Mouse (Mus musculus) C2C12 (cell line): ENCODE measurements around the gene Cyp2w1. TPM values are rescaled to one million over a fixed set of nuclear protein-coding genes. Genes with fewer than 3 reads are reported as not detected.

Source experiments
- H3K27me3 ChIP-seq: one replicate; pipeline ENCODE4 v1.6.1; 2011; ENCODE audit not compliant: control insufficient read depth, insufficient read depth, insufficient read length
- H3K36me3 ChIP-seq: one replicate; pipeline ENCODE4 v1.6.1; 2011; ENCODE audit not compliant: control insufficient read depth, insufficient read depth
- H3K4me3 ChIP-seq: one replicate; pipeline ENCODE4 v1.5.1; 2011; ENCODE audit warnings: mild to moderate bottlenecking, control low read depth; ENCODE audit not compliant: poor library complexity, insufficient read depth, severe bottlenecking
- H3K79me2 ChIP-seq: one replicate; pipeline ENCODE4 v1.6.1; 2011; ENCODE audit not compliant: control insufficient read depth, insufficient read depth
- H3K79me3 ChIP-seq: one replicate; pipeline ENCODE4 v1.6.1; 2011; ENCODE audit warnings: low read depth, control low read depth
- H3ac ChIP-seq: one replicate; pipeline ENCODE3; 2011; ENCODE audit warnings: low read depth; ENCODE audit not compliant: control insufficient read depth, insufficient read length
- CEBPB ChIP-seq: IDR thresholded peaks from one replicate; pipeline ENCODE4 v1.6.1; 2011; ENCODE audit warnings: low read depth, mild to moderate bottlenecking, control low read depth, moderate library complexity
- CTCF ChIP-seq: IDR thresholded peaks from one replicate; pipeline ENCODE4 v1.5.1; 2011; ENCODE audit not compliant: control insufficient read depth, insufficient read depth, insufficient read length
- FOSL1 ChIP-seq: IDR thresholded peaks from one replicate; pipeline ENCODE4 v1.8.0; 2011; ENCODE audit warnings: mild to moderate bottlenecking, low read length; ENCODE audit not compliant: poor library complexity, insufficient read depth, severe bottlenecking
- MAX ChIP-seq: IDR thresholded peaks from one replicate; pipeline ENCODE4 v1.6.1; 2011; ENCODE audit warnings: mild to moderate bottlenecking, control low read depth
- MYOD1 ChIP-seq: IDR thresholded peaks from one replicate; pipeline ENCODE4 v1.6.1; 2011; ENCODE audit warnings: low read depth; ENCODE audit not compliant: control insufficient read depth, insufficient read length
- MYOG ChIP-seq: IDR thresholded peaks from one replicate; pipeline ENCODE4 v1.6.1; 2011; ENCODE audit not compliant: control insufficient read depth, insufficient read length; ENCODE audit errors: extremely low read depth
- USF1 ChIP-seq: IDR thresholded peaks from one replicate; pipeline ENCODE4 v1.6.1; 2011; ENCODE audit warnings: low read depth, mild to moderate bottlenecking, control low read depth, moderate library complexity
- long read RNA-seq, 2 experiments: library from polyadenylated mRNA; unstranded; transcript quantifications; one replicate each; pipeline ENCODE4 v2.0.0; 2019 to 2020
- polyA plus RNA-seq: library from polyadenylated mRNA; unstranded; fragments of >200 nt; fragmentation: generic; extraction: Trizol; gene quantifications from one replicate; pipeline ENCODE4 v1.2.1, GENCODE M21; 2012; ENCODE audit warnings: missing spikeins

Gene Cyp2w1
- not detected for polyA plus RNA-seq
- long read RNA-seq, experiment 1, result 0 reads
- long read RNA-seq, experiment 2, result 0 reads

GRCm38 (mm10) chr5:139352317-139352716 lies at the start of gene Cyp2w1:
Cyp2w1 (plus strand) TSS chr5:139352617.
- no peaks in the 10 kb centered on the region for H3K36me3 ChIP-seq
- H3K4me3 ChIP-seq, result no peak within 1 kb of the TSS
- no peaks in the 10 kb centered on the region for H3K79me2 ChIP-seq
- no peaks in the 10 kb centered on the region for H3K79me3 ChIP-seq
- TF ChIP-seq USF1, result no peak
- no peak for TF ChIP-seq MAX
- TF ChIP-seq CEBPB, result no peak
- no peak for TF ChIP-seq MYOG
- TF ChIP-seq MYOD1, result no peak
- no peak for TF ChIP-seq FOSL1
- TF ChIP-seq CTCF, result no peak
- H3ac ChIP-seq, result no peak within 1 kb of the TSS
- peaks cover 28% of the 10 kb centered on the region for H3K27me3 ChIP-seq

DNA sequence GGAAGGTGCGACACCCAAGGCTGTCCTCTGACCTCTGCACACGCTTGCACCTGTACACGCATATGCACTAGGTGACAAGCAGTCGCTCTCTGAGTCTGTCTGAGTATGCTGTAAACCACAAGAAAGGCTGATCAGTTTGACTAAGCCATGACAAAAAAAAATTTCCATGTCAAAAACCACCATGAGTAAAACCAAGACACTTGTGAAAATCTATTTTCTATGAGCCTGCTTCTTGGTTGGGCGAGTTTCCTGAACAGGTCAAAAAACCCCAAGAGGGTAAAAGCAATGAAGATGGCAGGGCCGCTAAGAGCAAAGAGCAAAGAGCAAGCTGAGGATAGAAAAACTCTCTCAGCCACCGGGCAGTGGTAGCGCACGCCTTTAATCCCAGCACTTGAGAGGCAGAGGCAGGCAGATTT lies 48.8 kb upstream of the Cyp2w1 start:
- no peaks in the 10 kb centered on the region for H3K79me3 ChIP-seq
- no peak overlapping the region for H3K4me3 ChIP-seq
- no peaks in the 10 kb centered on the region for H3K36me3 ChIP-seq
- H3K27me3 ChIP-seq, result peaks cover 19% of the 10 kb centered on the region
- H3ac ChIP-seq, result no peak overlapping the region
- TF ChIP-seq FOSL1 (no peak), MYOG (no peak), CTCF (no peak), MYOD1 (no peak), MAX (no peak), USF1 (no peak), CEBPB (no peak)
- H3K79me2 ChIP-seq, result no peaks in the 10 kb centered on the region

- TF ChIP-seq MYOG (no peak), CTCF (no peak), FOSL1 (no peak), MYOD1 (no peak), CEBPB (no peak), MAX (no peak)
Observed at GRCm38 (mm10) chr5:139309946-139310345, 42.5 kb upstream of the Cyp2w1 start.

DNA sequence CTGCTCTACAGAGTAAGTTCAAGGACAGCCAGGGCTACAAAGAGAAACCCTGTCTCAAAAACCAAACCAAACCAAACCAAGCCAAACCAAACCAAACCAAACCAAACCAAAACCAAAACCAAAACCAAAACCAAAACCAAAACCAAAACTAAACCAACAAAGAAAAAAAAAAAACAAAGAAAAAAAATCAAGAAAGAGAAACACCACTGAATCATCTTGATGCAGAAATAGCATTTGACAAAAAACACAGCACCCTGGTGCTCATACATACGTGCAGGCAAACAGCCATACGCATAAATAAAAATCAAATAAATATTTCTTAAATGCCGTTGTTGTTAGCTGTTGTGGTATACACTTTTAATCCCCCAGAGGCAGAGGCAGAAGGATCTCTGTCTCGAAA lies 41.9 kb upstream of the Cyp2w1 start:
- TF ChIP-seq MYOG, result no peak
- no peak for TF ChIP-seq MYOD1
- TF ChIP-seq CTCF, result no peak
- no peak for TF ChIP-seq FOSL1
- no peak for TF ChIP-seq CEBPB
- no peak for TF ChIP-seq MAX
- TF ChIP-seq USF1, result no peak
- Histone ChIP-seq H3K27me3 (no peaks in the 10 kb centered on the region), H3K4me3 (no peak overlapping the region)

More at GRCm38 (mm10) chr5:139309946-139310345, 42.5 kb upstream of the Cyp2w1 start:
- H3ac ChIP-seq, result no peak overlapping the region
- no peaks in the 10 kb centered on the region for H3K79me2 ChIP-seq
- no peaks in the 10 kb centered on the region for H3K79me3 ChIP-seq
- H3K27me3 ChIP-seq, result no peaks in the 10 kb centered on the region
- no peaks in the 10 kb centered on the region for H3K36me3 ChIP-seq
- no peak overlapping the region for H3K4me3 ChIP-seq

DNA sequence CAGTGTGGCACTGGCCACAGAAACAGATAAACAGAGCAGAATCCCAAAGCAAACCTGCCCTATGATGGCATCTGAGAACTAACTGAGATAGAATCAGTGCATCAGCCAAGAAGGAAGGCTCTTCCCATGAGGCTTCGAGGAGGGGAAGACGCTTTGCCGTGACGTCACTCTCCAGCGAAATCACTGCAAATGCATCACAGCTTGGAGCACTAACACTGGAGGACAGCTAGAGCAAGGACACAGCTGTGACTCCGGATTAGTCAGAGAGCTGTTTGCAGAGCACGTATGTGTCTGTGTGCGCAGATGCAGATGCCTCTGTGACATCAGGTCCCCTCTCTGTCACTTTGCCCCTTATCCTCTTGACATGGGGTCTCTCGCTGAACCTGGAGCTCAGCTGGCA lies 40.6 kb upstream of the Cyp2w1 start:
- Histone ChIP-seq H3ac (no peak overlapping the region), H3K4me3 (no peak overlapping the region), H3K79me3 (no peaks in the 10 kb centered on the region), H3K27me3 (no peaks in the 10 kb centered on the region), H3K36me3 (no peaks in the 10 kb centered on the region), H3K79me2 (no peaks in the 10 kb centered on the region)
- TF ChIP-seq MAX (no peak), USF1 (no peak), FOSL1 (no peak), CTCF (no peak), MYOG (no peak), CEBPB (no peak), MYOD1 (no peak)

More for the DNA sequence above, 41.9 kb upstream of the Cyp2w1 start:
- H3ac ChIP-seq, result no peak overlapping the region
- H3K79me3 ChIP-seq, result no peaks in the 10 kb centered on the region
- H3K36me3 ChIP-seq, result no peaks in the 10 kb centered on the region
- H3K79me2 ChIP-seq, result no peaks in the 10 kb centered on the region

- Histone ChIP-seq H3K4me3 (no peak overlapping the region), H3ac (no peak overlapping the region), H3K79me3 (no peaks in the 10 kb centered on the region), H3K27me3 (peaks cover 2% of the 10 kb centered on the region), H3K79me2 (no peaks in the 10 kb centered on the region), H3K36me3 (no peaks in the 10 kb centered on the region)
- no peak for TF ChIP-seq CEBPB
Observed at GRCm38 (mm10) chr5:139313536-139313935, 38.9 kb upstream of the Cyp2w1 start.
